Mouse (Mus musculus): ENCODE measurements around the gene Apoc2. TPM values are rescaled to one million over a fixed set of nuclear protein-coding genes. Genes with fewer than 3 reads are reported as not detected.

Gene Apoc2
- polyA plus RNA-seq, 1 experiment from 2014 or later, result 2.4 TPM

DNA sequence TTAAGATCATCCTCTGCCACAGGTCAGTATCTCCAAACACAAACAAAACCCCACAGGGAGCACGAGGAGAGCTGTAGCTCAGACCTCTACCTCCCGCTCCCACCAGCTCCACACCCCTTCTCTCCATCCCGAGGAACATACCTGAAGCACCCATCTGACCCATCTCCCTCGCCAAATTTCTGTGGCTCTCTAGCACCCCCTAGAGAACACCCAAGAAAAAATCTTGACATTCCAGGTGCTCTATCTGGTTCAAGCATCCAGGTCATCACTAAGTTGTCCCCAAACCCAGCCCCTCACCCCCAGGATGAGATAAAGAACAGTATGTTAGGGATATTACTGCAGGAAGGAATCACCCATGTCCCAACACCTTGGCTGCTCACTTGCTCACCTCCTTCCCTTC lies 35.5 kb upstream of the Apoc2 start:
- Histone ChIP-seq H3K9ac (ENCODE audit: low read depth, low read length) (no peak overlapping the region), H3K36me3 (ENCODE audit: insufficient read depth, low read length) (peaks cover 40% of the 10 kb centered on the region), H3K4me2 (ENCODE audit: low read length) (no peak overlapping the region), H3K27ac (no peak overlapping the region), H3K4me1 (replicated peaks; ENCODE audit: insufficient read depth, low read length) (no peaks in the 10 kb centered on the region), H3K27me3 (ENCODE audit: insufficient read depth, low read length) (no peaks in the 10 kb centered on the region), H3K9me3 (replicated peaks; ENCODE audit: low read length) (no peaks in the 10 kb centered on the region), H3K4me3 (replicated peaks; ENCODE audit: low read depth, low read length) (no peak overlapping the region)
- ATAC-seq (replicated peaks; ENCODE audit: low FRiP score, low read depth), result no peak
- peak; percentile 34 for DNase-seq (ENCODE audit: low spot score)
- peak; percentile 64 for TF ChIP-seq CTCF (IDR thresholded peaks at IDR 0.05; ENCODE audit: low read depth)
- WGBS, result 38% methylated on average over 4 of the region's 4 CpGs

GRCm38 (mm10) chr7:19712414-19712813 lies 34.7 kb upstream of the Apoc2 start:
- Histone ChIP-seq H3K27ac (no peak overlapping the region), H3K27me3 (ENCODE audit: insufficient read depth, low read length) (no peaks in the 10 kb centered on the region), H3K4me1 (replicated peaks; ENCODE audit: insufficient read depth, low read length) (no peaks in the 10 kb centered on the region), H3K9ac (ENCODE audit: low read depth, low read length) (no peak overlapping the region), H3K4me2 (ENCODE audit: low read length) (no peak overlapping the region), H3K9me3 (replicated peaks; ENCODE audit: low read length) (no peaks in the 10 kb centered on the region), H3K4me3 (replicated peaks; ENCODE audit: low read depth, low read length) (no peak overlapping the region), H3K36me3 (ENCODE audit: insufficient read depth, low read length) (peaks cover 36% of the 10 kb centered on the region)
- TF ChIP-seq CTCF (IDR thresholded peaks at IDR 0.05; ENCODE audit: low read depth), result peak; percentile 77
- ATAC-seq (replicated peaks; ENCODE audit: low FRiP score, low read depth) (no peak), DNase-seq (ENCODE audit: low spot score) (no peak)
- WGBS, result 73% methylated on average over 4 of the region's 4 CpGs

GRCm38 (mm10) chr7:19710650-19711049 lies 32.9 kb upstream of the Apoc2 start:
- DNase-seq (ENCODE audit: low spot score) (no peak), ATAC-seq (replicated peaks; ENCODE audit: low FRiP score, low read depth) (no peak)
- Histone ChIP-seq H3K4me2 (ENCODE audit: low read length) (no peak overlapping the region), H3K4me3 (replicated peaks; ENCODE audit: low read depth, low read length) (no peak overlapping the region), H3K9ac (ENCODE audit: low read depth, low read length) (no peak overlapping the region), H3K36me3 (ENCODE audit: insufficient read depth, low read length) (peaks cover 42% of the 10 kb centered on the region), H3K27me3 (ENCODE audit: insufficient read depth, low read length) (no peaks in the 10 kb centered on the region), H3K9me3 (replicated peaks; ENCODE audit: low read length) (no peaks in the 10 kb centered on the region), H3K4me1 (replicated peaks; ENCODE audit: insufficient read depth, low read length) (no peaks in the 10 kb centered on the region), H3K27ac (no peak overlapping the region)
- TF ChIP-seq CTCF (IDR thresholded peaks at IDR 0.05; ENCODE audit: low read depth), result no peak
- 85% methylated on average over 10 of the region's 10 CpGs for WGBS

DNA sequence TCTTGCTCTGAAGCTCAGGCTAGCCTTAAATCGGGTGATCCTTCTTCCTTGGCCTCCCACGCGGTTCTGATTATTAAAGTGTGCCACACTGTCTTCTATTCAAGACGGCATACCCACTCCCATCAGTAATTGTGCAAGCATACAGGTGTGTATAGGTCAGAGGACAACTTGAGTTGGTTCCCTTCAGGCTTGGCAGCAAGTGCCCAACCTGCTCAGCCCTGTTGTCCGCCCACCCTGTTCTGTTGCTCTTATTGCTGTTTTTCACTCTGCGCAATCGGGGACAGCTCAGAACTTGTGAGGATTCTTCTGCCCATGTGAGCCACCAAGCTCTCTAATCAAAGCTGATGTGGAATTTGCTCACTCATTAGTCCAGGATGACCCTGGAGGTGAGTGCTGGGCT lies 27.5 kb upstream of the Apoc2 start:
- Histone ChIP-seq H3K4me1 (replicated peaks; ENCODE audit: insufficient read depth, low read length) (peaks cover 7% of the 10 kb centered on the region; the same call in 1 of the 2 replicates), H3K9me3 (replicated peaks; ENCODE audit: low read length) (no peaks in the 10 kb centered on the region), H3K36me3 (ENCODE audit: insufficient read depth, low read length) (peaks cover 31% of the 10 kb centered on the region), H3K4me2 (ENCODE audit: low read length) (no peak overlapping the region), H3K9ac (ENCODE audit: low read depth, low read length) (no peak overlapping the region), H3K27ac (no peak overlapping the region), H3K4me3 (replicated peaks; ENCODE audit: low read depth, low read length) (no peak overlapping the region), H3K27me3 (ENCODE audit: insufficient read depth, low read length) (no peaks in the 10 kb centered on the region)
- 95% methylated on average over 7 of the region's 7 CpGs for WGBS
- DNase-seq (ENCODE audit: low spot score) (no peak), ATAC-seq (replicated peaks; ENCODE audit: low FRiP score, low read depth) (no peak)
- no peak for TF ChIP-seq CTCF (IDR thresholded peaks at IDR 0.05; ENCODE audit: low read depth)

DNA sequence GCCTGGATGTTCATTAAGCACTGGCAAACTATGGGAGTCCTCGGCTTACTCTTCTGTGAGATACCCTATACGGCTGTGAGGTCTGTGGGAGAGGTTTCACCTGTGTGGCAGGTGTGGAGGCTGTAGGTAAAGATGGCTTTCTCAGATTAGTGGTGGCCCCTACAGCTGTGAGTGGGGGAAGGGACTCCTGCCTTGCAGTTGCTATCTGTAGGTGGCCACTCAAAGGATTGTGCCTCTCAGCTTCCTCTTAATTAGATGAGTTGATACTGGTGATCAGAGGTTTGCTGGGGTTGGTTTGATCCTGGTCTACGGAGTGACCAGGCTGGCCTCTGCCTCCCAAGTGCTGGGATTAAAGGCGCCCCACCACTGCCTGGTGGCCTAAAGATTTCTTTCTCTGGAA lies 26.7 kb upstream of the Apoc2 start:
- Histone ChIP-seq H3K4me3 (replicated peaks; ENCODE audit: low read depth, low read length) (no peak overlapping the region), H3K36me3 (ENCODE audit: insufficient read depth, low read length) (peaks cover 25% of the 10 kb centered on the region), H3K27me3 (ENCODE audit: insufficient read depth, low read length) (no peaks in the 10 kb centered on the region), H3K4me2 (ENCODE audit: low read length) (no peak overlapping the region), H3K9me3 (replicated peaks; ENCODE audit: low read length) (no peaks in the 10 kb centered on the region), H3K27ac (no peak overlapping the region), H3K9ac (ENCODE audit: low read depth, low read length) (no peak overlapping the region), H3K4me1 (replicated peaks; ENCODE audit: insufficient read depth, low read length) (peaks cover 8% of the 10 kb centered on the region; the same call in 1 of the 2 replicates)
- ATAC-seq (replicated peaks; ENCODE audit: low FRiP score, low read depth), result no peak
- no peak for DNase-seq (ENCODE audit: low spot score)
- WGBS, result 89% methylated on average over 4 of the region's 4 CpGs
- TF ChIP-seq CTCF (IDR thresholded peaks at IDR 0.05; ENCODE audit: low read depth), result no peak

- Histone ChIP-seq H3K4me2 (ENCODE audit: low read length) (no peak overlapping the region), H3K36me3 (ENCODE audit: insufficient read depth, low read length) (peaks cover 16% of the 10 kb centered on the region; the same call in 1 of the 2 replicates), H3K4me3 (replicated peaks; ENCODE audit: low read depth, low read length) (no peak overlapping the region), H3K4me1 (replicated peaks; ENCODE audit: insufficient read depth, low read length) (peaks cover 8% of the 10 kb centered on the region), H3K9ac (ENCODE audit: low read depth, low read length) (no peak overlapping the region), H3K27me3 (ENCODE audit: insufficient read depth, low read length) (no peaks in the 10 kb centered on the region), H3K27ac (no peak overlapping the region), H3K9me3 (replicated peaks; ENCODE audit: low read length) (no peaks in the 10 kb centered on the region)
- WGBS, result 89% methylated on average over 16 of the region's 16 CpGs
- no peak for ATAC-seq (replicated peaks; ENCODE audit: low FRiP score, low read depth)
- DNase-seq (ENCODE audit: low spot score), result no peak
- no peak for TF ChIP-seq CTCF (IDR thresholded peaks at IDR 0.05; ENCODE audit: low read depth)
Observed at GRCm38 (mm10) chr7:19702859-19703555, 25.3 kb upstream of the Apoc2 start.
